Comparison of ENCODE assay signal across 20 mouse cellular contexts in the genomic region with DNA sequence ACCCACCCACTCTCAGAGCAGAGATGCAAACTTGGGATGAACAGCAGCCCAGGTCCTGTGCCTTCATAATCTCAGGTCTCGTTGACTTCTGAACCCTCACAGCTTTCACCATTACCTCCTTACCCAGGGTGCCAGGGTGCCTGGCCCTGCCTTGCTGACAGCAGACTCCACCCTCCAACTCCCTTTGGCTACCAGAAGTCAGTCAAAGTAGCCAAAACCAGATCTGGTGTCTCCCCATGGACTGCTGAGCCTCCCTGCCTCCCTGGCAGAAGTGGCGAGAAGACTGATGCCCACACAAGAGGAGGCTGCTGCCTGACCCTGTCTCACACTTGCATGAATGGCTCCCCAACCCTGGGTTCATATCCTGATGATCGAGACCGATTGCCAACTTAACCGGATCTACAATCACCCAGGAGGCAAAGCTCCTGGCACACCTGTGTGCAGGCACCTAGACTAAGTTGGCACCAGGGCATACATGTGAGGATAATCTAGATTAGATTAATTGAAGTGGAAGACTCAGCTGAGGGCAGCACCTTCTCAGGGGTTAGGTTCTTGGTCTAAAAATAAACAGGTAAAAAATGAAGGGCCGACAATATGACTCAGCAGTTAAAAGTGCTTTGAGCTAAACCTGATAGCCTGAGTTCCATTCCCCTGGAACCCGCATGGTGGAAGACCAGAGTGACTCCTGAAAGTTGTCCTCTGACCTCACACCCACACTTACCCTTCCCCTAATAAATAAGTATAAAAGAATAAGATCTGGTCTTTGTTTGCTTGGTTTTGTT. TPM values are rescaled to one million over a fixed set of nuclear protein-coding genes. Genes with fewer than 3 reads are reported as not detected.
DNase-seq lines count a peak whose midpoint lies in the region; ATAC-seq and TF ChIP-seq lines count a peak whose summit lies in the region.
"Had no signal": no experiment of that assay in that cellular context is flagged by ENCODE, and none has a peak within 500 bp of the region (broad histone marks: within the 10 kb centered on the region; RNA-seq: fewer than 3 reads in every experiment).

No protein-coding gene starts in this region.

- no peak for ATAC-seq in heart, embryonic 11.5 days (replicated peaks; ENCODE audit: insufficient number of reproducible peaks, low FRiP score, low TSS enrichment)
- ATAC-seq in midbrain, embryonic 11.5 days (ENCODE audit: low FRiP score) = no peak
- no peak for ATAC-seq in midbrain, embryonic 14.5 days (ENCODE audit: low FRiP score, low TSS enrichment)
- ATAC-seq: CD4-positive, CD25-positive, alpha-beta regulatory T cell, adult 4 months; forebrain, embryonic 13.5 days; forebrain, postnatal 0 days; intestine, embryonic 16.5 days had no signal

- TF ChIP-seq POLR2A in heart, adult 2 months (IDR thresholded peaks at IDR 0.05; ENCODE audit: insufficient read depth, low read depth, low read length) = no peak

- 0 out of 2 replicates have a peak, but pooled peaks have one; percentile 17 for TF ChIP-seq EP300 in heart, adult 2 months (IDR thresholded peaks at IDR 0.05; ENCODE audit: insufficient read depth, low read depth, low read length)

- intact Hi-C loops in heart, adult 2 months (cut with DNase I) = no loop called here

- no peak overlapping the region for H3K4me2 ChIP-seq in heart, embryonic 11.5 days
- no peak overlapping the region for H3K4me2 ChIP-seq in midbrain, embryonic 11.5 days
- H3K4me2 ChIP-seq in midbrain, embryonic 14.5 days (ENCODE audit: low read length) = no peak overlapping the region
- H3K4me2 ChIP-seq: forebrain, embryonic 13.5 days; heart, embryonic 12.5 days; hindbrain, embryonic 15.5 days had no signal

- no peak overlapping the region for H3K4me3 ChIP-seq in heart, adult 2 months
- H3K4me3 ChIP-seq in heart, embryonic 11.5 days (ENCODE audit: low read depth, low read length) = no peak overlapping the region
- no peak overlapping the region for H3K4me3 ChIP-seq in midbrain, embryonic 11.5 days (ENCODE audit: low read depth, low read length)
- no peak overlapping the region for H3K4me3 ChIP-seq in midbrain, embryonic 14.5 days (replicated peaks; ENCODE audit: low read depth, low read length)
- H3K4me3 ChIP-seq: embryonic facial prominence, embryonic 10.5 days; forebrain, embryonic 13.5 days; heart, embryonic 12.5 days; hindbrain, embryonic 15.5 days had no signal

- peak; percentile 48 for DNase-seq in gastrocnemius, adult 18-20 months (ENCODE audit: low spot score)
- no peak for DNase-seq in gastrocnemius, postnatal 4 days (ENCODE audit: low spot score in 2 of 2)
- DNase-seq in heart, adult 2 months = no peak
- DNase-seq in midbrain, embryonic 11.5 days (ENCODE audit: low spot score, missing footprints) = peak; percentile 72
- DNase-seq in midbrain, embryonic 14.5 days = no peak
- DNase-seq in skeletal muscle tissue, adult 2 months (ENCODE audit: low read depth, low spot score) = peak; percentile 72
- DNase-seq in urinary bladder, postnatal 36 days (ENCODE audit: low spot score in 2 of 2) = no peak
- DNase-seq: adrenal gland, postnatal 25 days; B cell, adult 2 months; cerebellum, adult 8-10 months; forebrain, postnatal 0 days; heart, adult 18-20 months; heart, postnatal 36 days had no signal

- 66% methylated on average over 7 of the region's 7 CpGs for WGBS in heart, adult 2 months
- WGBS in heart, embryonic 11.5 days (ENCODE audit: insufficient replicate concordance) = 67% methylated on average over 7 of the region's 7 CpGs
- WGBS in midbrain, embryonic 11.5 days = 86% methylated on average over 7 of the region's 7 CpGs
- WGBS in midbrain, embryonic 14.5 days = 88% methylated on average over 7 of the region's 7 CpGs

- peaks cover 9% of the 10 kb centered on the region for H3K4me1 ChIP-seq in heart, adult 2 months (ENCODE audit: control insufficient read depth, insufficient read depth, low read length)
- no peaks in the 10 kb centered on the region for H3K4me1 ChIP-seq in heart, embryonic 11.5 days (ENCODE audit: control insufficient read depth, insufficient read depth, low read length)
- no peaks in the 10 kb centered on the region for H3K4me1 ChIP-seq in midbrain, embryonic 11.5 days (ENCODE audit: control insufficient read depth, insufficient read depth, low read length)
- peaks cover 3% of the 10 kb centered on the region; the same call in 1 of the 2 replicates for H3K4me1 ChIP-seq in midbrain, embryonic 14.5 days (ENCODE audit: control insufficient read depth, insufficient read depth, low read length)

- H3K36me3 ChIP-seq in heart, adult 2 months (ENCODE audit: control insufficient read depth, insufficient read depth, low read length) = no peaks in the 10 kb centered on the region
- peaks cover 4% of the 10 kb centered on the region; the same call in 1 of the 2 replicates for H3K36me3 ChIP-seq in heart, embryonic 11.5 days (ENCODE audit: control insufficient read depth, insufficient read depth, low read length)
- peaks cover 6% of the 10 kb centered on the region for H3K36me3 ChIP-seq in midbrain, embryonic 11.5 days (ENCODE audit: control insufficient read depth, insufficient read depth, low read length)
- H3K36me3 ChIP-seq in midbrain, embryonic 14.5 days (ENCODE audit: control insufficient read depth, insufficient read depth, low read length) = peaks cover 39% of the 10 kb centered on the region

- no peaks in the 10 kb centered on the region for H3K9me3 ChIP-seq in heart, embryonic 11.5 days (replicated peaks; ENCODE audit: control insufficient read depth, low read length)
- H3K9me3 ChIP-seq in midbrain, embryonic 11.5 days (ENCODE audit: control insufficient read depth, low read length) = no peaks in the 10 kb centered on the region
- H3K9me3 ChIP-seq in midbrain, embryonic 14.5 days (ENCODE audit: control insufficient read depth, low read length) = no peaks in the 10 kb centered on the region
- H3K9me3 ChIP-seq: embryonic facial prominence, embryonic 10.5 days; forebrain, embryonic 13.5 days; heart, embryonic 12.5 days; hindbrain, embryonic 15.5 days had no signal

- no peak for TF ChIP-seq CTCF in heart, adult 2 months (IDR thresholded peaks at IDR 0.05)

- H3K27me3 ChIP-seq in heart, adult 2 months (ENCODE audit: control insufficient read depth, insufficient read depth, low read length) = no peaks in the 10 kb centered on the region
- H3K27me3 ChIP-seq in heart, embryonic 11.5 days (ENCODE audit: control insufficient read depth, insufficient read depth, low read length) = no peaks in the 10 kb centered on the region
- no peaks in the 10 kb centered on the region for H3K27me3 ChIP-seq in midbrain, embryonic 11.5 days (ENCODE audit: control insufficient read depth, insufficient read depth, low read length)
- no peaks in the 10 kb centered on the region for H3K27me3 ChIP-seq in midbrain, embryonic 14.5 days (ENCODE audit: control insufficient read depth, insufficient read depth, low read length)
- H3K27me3 ChIP-seq: forebrain, embryonic 13.5 days; heart, embryonic 12.5 days; hindbrain, embryonic 15.5 days had no signal

- no peak overlapping the region for H3K9ac ChIP-seq in heart, adult 2 months (ENCODE audit: low read depth, low read length)
- H3K9ac ChIP-seq in heart, embryonic 11.5 days (ENCODE audit: low read depth, low read length) = no peak overlapping the region
- no peak overlapping the region for H3K9ac ChIP-seq in midbrain, embryonic 11.5 days (ENCODE audit: low read length)
- H3K9ac ChIP-seq in midbrain, embryonic 14.5 days (replicated peaks; ENCODE audit: low read length) = no peak overlapping the region
- H3K9ac ChIP-seq: forebrain, embryonic 13.5 days; forebrain, postnatal 0 days; heart, embryonic 12.5 days; hindbrain, embryonic 15.5 days had no signal

- peak overlapping the region; percentile 29 for H3K27ac ChIP-seq in heart, adult 2 months
- no peak overlapping the region for H3K27ac ChIP-seq in heart, embryonic 11.5 days (ENCODE audit: low read depth, low read length)
- H3K27ac ChIP-seq in midbrain, embryonic 11.5 days (ENCODE audit: low read depth, low read length) = no peak overlapping the region
- H3K27ac ChIP-seq in midbrain, embryonic 14.5 days (replicated peaks; ENCODE audit: low read depth, low read length) = no peak overlapping the region
- H3K27ac ChIP-seq: embryonic facial prominence, embryonic 10.5 days; forebrain, embryonic 13.5 days; hindbrain, embryonic 15.5 days had no signal

- no peaks in the 10 kb centered on the region; the same call in 1 of the 2 replicates for H3K79me2 ChIP-seq in heart, adult 2 months (replicated peaks; ENCODE audit: control insufficient read depth, insufficient read depth, low read length)

RNA-seq across cellular contexts. Expression of a gene that starts 26.4 kb away (rescaled TPM):
- total RNA-seq in gastrocnemius, adult 18-20 months (2021) = 100 to 1,000 TPM; 124 to 160 TPM
- total RNA-seq in gastrocnemius, postnatal 4 days (2021) = 100 to 1,000 TPM; 112 to 117 TPM
- 100 to 1,000 TPM in 1 of 2 experiments, 10 to 100 TPM in 1; 46.7 to 127 TPM for total RNA-seq in heart, adult 2 months (2021)
- polyA plus RNA-seq in heart, adult 2 months (2012; rRNA removed) = 76.7 and 100 TPM in 2 replicates
- polyA plus RNA-seq in heart, embryonic 11.5 days (2014; fragmentation: Nextera tagmentation; extraction: Ambion mirVana) = 15.0 and 16.3 TPM in 2 replicates
- 11.0 and 12.9 TPM in 2 replicates for polyA plus RNA-seq in midbrain, embryonic 11.5 days (2014; fragmentation: Nextera tagmentation; extraction: Ambion mirVana)
- polyA plus RNA-seq in midbrain, embryonic 14.5 days (2014; fragmentation: Nextera tagmentation; extraction: Ambion mirVana) = 12.9 and 19.6 TPM in 2 replicates

RNA-seq across cellular contexts. Expression of a gene that starts 30.0 kb away (rescaled TPM):
- total RNA-seq in gastrocnemius, adult 18-20 months (2021) = 100 to 1,000 TPM in 1 of 2 experiments, 10 to 100 TPM in 1; 89.1 to 174 TPM
- 10 to 100 TPM; 34.5 to 44.1 TPM for total RNA-seq in gastrocnemius, postnatal 4 days (2021)
- 100 to 1,000 TPM; 101 to 114 TPM for total RNA-seq in heart, adult 2 months (2021)
- polyA plus RNA-seq in heart, adult 2 months (2012; rRNA removed) = 39.4 and 49.7 TPM in 2 replicates
- 9.9 and 12.1 TPM in 2 replicates for polyA plus RNA-seq in heart, embryonic 11.5 days (2014; fragmentation: Nextera tagmentation; extraction: Ambion mirVana)
- polyA plus RNA-seq in midbrain, embryonic 11.5 days (2014; fragmentation: Nextera tagmentation; extraction: Ambion mirVana) = 10.4 and 12.9 TPM in 2 replicates
- 11.7 and 14.4 TPM in 2 replicates for polyA plus RNA-seq in midbrain, embryonic 14.5 days (2014; fragmentation: Nextera tagmentation; extraction: Ambion mirVana)

RNA-seq across cellular contexts. Expression of a gene that starts 43.1 kb away (rescaled TPM):
- total RNA-seq in gastrocnemius, adult 18-20 months (2021) = 10 to 100 TPM; 35.5 to 35.7 TPM
- total RNA-seq in gastrocnemius, postnatal 4 days (2021) = 10 to 100 TPM; 48.9 to 55.8 TPM
- total RNA-seq in heart, adult 2 months (2021) = 10 to 100 TPM; 30.2 to 36.5 TPM
- polyA plus RNA-seq in heart, adult 2 months (2012; rRNA removed) = 30.2 and 39.1 TPM in 2 replicates
- polyA plus RNA-seq in heart, embryonic 11.5 days (2014; fragmentation: Nextera tagmentation; extraction: Ambion mirVana) = 119 and 131 TPM in 2 replicates
- polyA plus RNA-seq in midbrain, embryonic 11.5 days (2014; fragmentation: Nextera tagmentation; extraction: Ambion mirVana) = 179 and 197 TPM in 2 replicates
- polyA plus RNA-seq in midbrain, embryonic 14.5 days (2014; fragmentation: Nextera tagmentation; extraction: Ambion mirVana) = 139 and 149 TPM in 2 replicates

RNA-seq across cellular contexts. Expression of a gene that starts 43.5 kb away (rescaled TPM):
- total RNA-seq in gastrocnemius, adult 18-20 months (2021) = 1,000 to 10,000 TPM; 1,165 to 1,199 TPM
- total RNA-seq in gastrocnemius, postnatal 4 days (2021) = 100 to 1,000 TPM; 650 to 720 TPM
- total RNA-seq in heart, adult 2 months (2021) = 1,000 to 10,000 TPM; 1,810 to 2,215 TPM
- polyA plus RNA-seq in heart, adult 2 months (2012; rRNA removed) = 2,076 and 2,628 TPM in 2 replicates
- polyA plus RNA-seq in heart, embryonic 11.5 days (2014; fragmentation: Nextera tagmentation; extraction: Ambion mirVana) = 398 and 483 TPM in 2 replicates
- 155 and 165 TPM in 2 replicates for polyA plus RNA-seq in midbrain, embryonic 11.5 days (2014; fragmentation: Nextera tagmentation; extraction: Ambion mirVana)
- 211 and 221 TPM in 2 replicates for polyA plus RNA-seq in midbrain, embryonic 14.5 days (2014; fragmentation: Nextera tagmentation; extraction: Ambion mirVana)

Comparison
In these comparisons a context has a peak if more than half of its experiments do, and no peak if none do; other contexts are left out.
1. DNase-seq: peak in gastrocnemius, adult 18-20 months (single experiment), midbrain, embryonic 11.5 days (single experiment) and skeletal muscle tissue, adult 2 months (single experiment); none in gastrocnemius, postnatal 4 days (0 of 2), heart, adult 2 months (0 of 2), midbrain, embryonic 14.5 days (single experiment) and urinary bladder, postnatal 36 days (0 of 2).